Mouse (Mus musculus): ENCODE results near the gene Srpk3. TPM values are rescaled to one million over a fixed set of nuclear protein-coding genes. Genes with fewer than 3 reads are reported as not detected.

The Srpk3 gene
- polyA plus RNA-seq, 1 experiment from 2014 or later: 1.1 TPM

GRCm38 (mm10) chrX:73788501-73788900 is 14.3 kb downstream of the Srpk3 start:
- Histone ChIP-seq H3K27ac (ENCODE audit: low read depth, low read length) (no peak overlapping the region), H3K4me1 (replicated peaks; ENCODE audit: control insufficient read depth, insufficient read depth, low read length) (no peaks in the 10 kb centered on the region), H3K9ac (ENCODE audit: low read length) (no peak overlapping the region), H3K27me3 (ENCODE audit: control insufficient read depth, insufficient read depth, low read length) (no peaks in the 10 kb centered on the region), H3K4me2 (ENCODE audit: low read depth, low read length, severe bottlenecking) (no peak overlapping the region; the same call in 1 of the 2 replicates), H3K36me3 (ENCODE audit: control insufficient read depth, insufficient read depth, low read length) (no peaks in the 10 kb centered on the region), H3K9me3 (ENCODE audit: control insufficient read depth, low read length) (no peaks in the 10 kb centered on the region), H3K4me3 (ENCODE audit: low read depth, low read length) (no peak overlapping the region)
- ATAC-seq (replicated peaks; ENCODE audit: low FRiP score) (no peak), DNase-seq (ENCODE audit: low spot score) (peak; percentile 32)
- 86% methylated on average over 1 of the region's 1 CpGs for WGBS

- H3K4me1 ChIP-seq (replicated peaks; ENCODE audit: control insufficient read depth, insufficient read depth, low read length): no peaks in the 10 kb centered on the region
- H3K27ac ChIP-seq (ENCODE audit: low read depth, low read length): no peak overlapping the region
- no peaks in the 10 kb centered on the region for H3K9me3 ChIP-seq (ENCODE audit: control insufficient read depth, low read length)
- no peak for DNase-seq (ENCODE audit: low spot score)
- H3K4me3 ChIP-seq (ENCODE audit: low read depth, low read length): no peak overlapping the region
- no peak overlapping the region for H3K4me2 ChIP-seq (ENCODE audit: low read depth, low read length, severe bottlenecking)
- no peaks in the 10 kb centered on the region for H3K27me3 ChIP-seq (ENCODE audit: control insufficient read depth, insufficient read depth, low read length)
- no peak overlapping the region for H3K9ac ChIP-seq (ENCODE audit: low read length)
- no peak for ATAC-seq (replicated peaks; ENCODE audit: low FRiP score)
- H3K36me3 ChIP-seq (ENCODE audit: control insufficient read depth, insufficient read depth, low read length): no peaks in the 10 kb centered on the region
These were observed 18.8 kb downstream of the Srpk3 start for GRCm38 (mm10) chrX:73793039-73793438.

GRCm38 (mm10) chrX:73793505-73793904 is 19.3 kb downstream of the Srpk3 start:
- Histone ChIP-seq H3K36me3 (ENCODE audit: control insufficient read depth, insufficient read depth, low read length) (no peaks in the 10 kb centered on the region), H3K4me2 (ENCODE audit: low read depth, low read length, severe bottlenecking) (no peak overlapping the region), H3K27ac (ENCODE audit: low read depth, low read length) (no peak overlapping the region), H3K4me3 (ENCODE audit: low read depth, low read length) (no peak overlapping the region), H3K9me3 (ENCODE audit: control insufficient read depth, low read length) (no peaks in the 10 kb centered on the region), H3K27me3 (ENCODE audit: control insufficient read depth, insufficient read depth, low read length) (no peaks in the 10 kb centered on the region), H3K4me1 (replicated peaks; ENCODE audit: control insufficient read depth, insufficient read depth, low read length) (no peaks in the 10 kb centered on the region), H3K9ac (ENCODE audit: low read length) (no peak overlapping the region)
- WGBS: 18% methylated on average over 1 of the region's 1 CpGs
- DNase-seq (ENCODE audit: low spot score): no peak
- no peak for ATAC-seq (replicated peaks; ENCODE audit: low FRiP score)

GRCm38 (mm10) chrX:73797511-73797910 is 23.3 kb downstream of the Srpk3 start:
- no peak overlapping the region for H3K4me2 ChIP-seq (ENCODE audit: low read depth, low read length, severe bottlenecking)
- no peaks in the 10 kb centered on the region for H3K4me1 ChIP-seq (replicated peaks; ENCODE audit: control insufficient read depth, insufficient read depth, low read length)
- H3K9me3 ChIP-seq (ENCODE audit: control insufficient read depth, low read length): no peaks in the 10 kb centered on the region
- no peak overlapping the region for H3K9ac ChIP-seq (ENCODE audit: low read length)
- no peak overlapping the region for H3K4me3 ChIP-seq (ENCODE audit: low read depth, low read length)
- ATAC-seq (replicated peaks; ENCODE audit: low FRiP score): no peak
- no peaks in the 10 kb centered on the region for H3K36me3 ChIP-seq (ENCODE audit: control insufficient read depth, insufficient read depth, low read length)
- no peaks in the 10 kb centered on the region for H3K27me3 ChIP-seq (ENCODE audit: control insufficient read depth, insufficient read depth, low read length)
- DNase-seq (ENCODE audit: low spot score): no peak
- no peak overlapping the region for H3K27ac ChIP-seq (ENCODE audit: low read depth, low read length)
- 88% methylated on average over 2 of the region's 2 CpGs for WGBS

GRCm38 (mm10) chrX:73798502-73798901 is 24.3 kb downstream of the Srpk3 start:
- no peaks in the 10 kb centered on the region for H3K27me3 ChIP-seq (ENCODE audit: control insufficient read depth, insufficient read depth, low read length)
- H3K4me1 ChIP-seq (replicated peaks; ENCODE audit: control insufficient read depth, insufficient read depth, low read length): no peaks in the 10 kb centered on the region
- no peaks in the 10 kb centered on the region for H3K9me3 ChIP-seq (ENCODE audit: control insufficient read depth, low read length)
- peak; percentile 65 for ATAC-seq (replicated peaks; ENCODE audit: low FRiP score)
- no peak overlapping the region for H3K4me2 ChIP-seq (ENCODE audit: low read depth, low read length, severe bottlenecking)
- H3K36me3 ChIP-seq (ENCODE audit: control insufficient read depth, insufficient read depth, low read length): no peaks in the 10 kb centered on the region
- H3K4me3 ChIP-seq (ENCODE audit: low read depth, low read length): no peak overlapping the region
- DNase-seq (ENCODE audit: low spot score): peak; percentile 77
- no peak overlapping the region for H3K27ac ChIP-seq (ENCODE audit: low read depth, low read length)
- WGBS: 56% methylated on average over 6 of the region's 9 CpGs
- H3K9ac ChIP-seq (ENCODE audit: low read length): no peak overlapping the region

- Histone ChIP-seq H3K4me2 (ENCODE audit: low read depth, low read length, severe bottlenecking) (no peak overlapping the region), H3K36me3 (ENCODE audit: control insufficient read depth, insufficient read depth, low read length) (no peaks in the 10 kb centered on the region), H3K9ac (ENCODE audit: low read length) (no peak overlapping the region), H3K9me3 (ENCODE audit: control insufficient read depth, low read length) (no peaks in the 10 kb centered on the region), H3K4me1 (replicated peaks; ENCODE audit: control insufficient read depth, insufficient read depth, low read length) (no peaks in the 10 kb centered on the region), H3K27ac (ENCODE audit: low read depth, low read length) (no peak overlapping the region), H3K27me3 (ENCODE audit: control insufficient read depth, insufficient read depth, low read length) (no peaks in the 10 kb centered on the region), H3K4me3 (ENCODE audit: low read depth, low read length) (no peak overlapping the region)
- WGBS: 50% methylated on average over 1 of the region's 1 CpGs
- no peak for ATAC-seq (replicated peaks; ENCODE audit: low FRiP score)
- DNase-seq (ENCODE audit: low spot score): no peak
These were observed 31.6 kb downstream of the Srpk3 start for GRCm38 (mm10) chrX:73805814-73806213.

GRCm38 (mm10) chrX:73815072-73815471 is 40.9 kb downstream of the Srpk3 start:
- no peaks in the 10 kb centered on the region for H3K27me3 ChIP-seq (ENCODE audit: control insufficient read depth, insufficient read depth, low read length)
- 0 out of 2 replicates have a peak, but pooled peaks have one; percentile 67 for ATAC-seq (replicated peaks; ENCODE audit: low FRiP score)
- WGBS: 11% methylated on average over 11 of the region's 14 CpGs

GRCm38 (mm10) chrX:73816596-73817314 is 42.5 kb downstream of the Srpk3 start:
- no peak for DNase-seq (ENCODE audit: low spot score)
- Histone ChIP-seq H3K4me3 (ENCODE audit: low read depth, low read length) (no peak overlapping the region), H3K4me2 (ENCODE audit: low read depth, low read length, severe bottlenecking) (no peak overlapping the region), H3K9me3 (ENCODE audit: control insufficient read depth, low read length) (no peaks in the 10 kb centered on the region), H3K27me3 (ENCODE audit: control insufficient read depth, insufficient read depth, low read length) (no peaks in the 10 kb centered on the region), H3K9ac (ENCODE audit: low read length) (no peak overlapping the region), H3K27ac (ENCODE audit: low read depth, low read length) (no peak overlapping the region), H3K36me3 (ENCODE audit: control insufficient read depth, insufficient read depth, low read length) (no peaks in the 10 kb centered on the region), H3K4me1 (replicated peaks; ENCODE audit: control insufficient read depth, insufficient read depth, low read length) (no peaks in the 10 kb centered on the region)
- 53% methylated on average over 3 of the region's 3 CpGs for WGBS
- ATAC-seq (replicated peaks; ENCODE audit: low FRiP score): no peak

More at GRCm38 (mm10) chrX:73815072-73815471, 40.9 kb downstream of the Srpk3 start:
- Histone ChIP-seq H3K27ac (ENCODE audit: low read depth, low read length) (no peak overlapping the region), H3K4me2 (ENCODE audit: low read depth, low read length, severe bottlenecking) (peak overlapping the region; percentile 49; the same call in 1 of the 2 replicates), H3K9ac (ENCODE audit: low read length) (peak overlapping the region; percentile 71), H3K4me3 (ENCODE audit: low read depth, low read length) (peak overlapping the region; percentile 20), H3K36me3 (ENCODE audit: control insufficient read depth, insufficient read depth, low read length) (no peaks in the 10 kb centered on the region), H3K4me1 (replicated peaks; ENCODE audit: control insufficient read depth, insufficient read depth, low read length) (no peaks in the 10 kb centered on the region), H3K9me3 (ENCODE audit: control insufficient read depth, low read length) (no peaks in the 10 kb centered on the region)
- DNase-seq (ENCODE audit: low spot score): peak; percentile 60

GRCm38 (mm10) chrX:73823747-73824146 is 49.5 kb downstream of the Srpk3 start:
- Histone ChIP-seq H3K4me1 (replicated peaks; ENCODE audit: control insufficient read depth, insufficient read depth, low read length) (no peaks in the 10 kb centered on the region), H3K36me3 (ENCODE audit: control insufficient read depth, insufficient read depth, low read length) (no peaks in the 10 kb centered on the region), H3K4me2 (ENCODE audit: low read depth, low read length, severe bottlenecking) (peak overlapping the region; percentile 67), H3K4me3 (ENCODE audit: low read depth, low read length) (peak overlapping the region; percentile 54), H3K27me3 (ENCODE audit: control insufficient read depth, insufficient read depth, low read length) (no peaks in the 10 kb centered on the region), H3K27ac (ENCODE audit: low read depth, low read length) (no peak overlapping the region), H3K9ac (ENCODE audit: low read length) (peak overlapping the region; percentile 70), H3K9me3 (ENCODE audit: control insufficient read depth, low read length) (no peaks in the 10 kb centered on the region)
- DNase-seq (ENCODE audit: low spot score) (peak; percentile 53), ATAC-seq (replicated peaks; ENCODE audit: low FRiP score) (peak; percentile 60)
- 27% methylated on average over 17 of the region's 17 CpGs for WGBS

Measured in forebrain, embryonic 11.5 days (tissue).